Mouse (Mus musculus): ENCODE data around the gene Vmn1r180.
A peak's percentile ranks its signal among the peaks of the same experiment; 100 is the strongest.
"Not testable (repeated sequence)": the region's sequence is repeated elsewhere in the genome, so short reads cannot be mapped to it uniquely, and the experiment has no call there.

Gene Vmn1r180

GRCm38 (mm10) chr7:23950332-23950731 lies at the start of gene Vmn1r180:
Gene Vmn1r180, plus strand, starts transcription at chr7:23950632.
- no peak for DNase-seq

- DNase-seq = no peak
Measured at GRCm38 (mm10) chr7:23926678-23927077, 23.8 kb upstream of the Vmn1r180 start, which contains the start of gene Vmn1r179. Gene Vmn1r179, plus strand, starts transcription at chr7:23926978.

- peak; percentile 6 for DNase-seq
Measured at GRCm38 (mm10) chr7:23968044-23968443, 17.6 kb downstream of the Vmn1r180 start.

GRCm38 (mm10) chr7:23974315-23974714 lies 23.9 kb downstream of the Vmn1r180 start, which contains the start of gene Vmn1r181:
Gene Vmn1r181, plus strand, starts transcription at chr7:23974615.
- not testable (repeated sequence) for DNase-seq

DNA sequence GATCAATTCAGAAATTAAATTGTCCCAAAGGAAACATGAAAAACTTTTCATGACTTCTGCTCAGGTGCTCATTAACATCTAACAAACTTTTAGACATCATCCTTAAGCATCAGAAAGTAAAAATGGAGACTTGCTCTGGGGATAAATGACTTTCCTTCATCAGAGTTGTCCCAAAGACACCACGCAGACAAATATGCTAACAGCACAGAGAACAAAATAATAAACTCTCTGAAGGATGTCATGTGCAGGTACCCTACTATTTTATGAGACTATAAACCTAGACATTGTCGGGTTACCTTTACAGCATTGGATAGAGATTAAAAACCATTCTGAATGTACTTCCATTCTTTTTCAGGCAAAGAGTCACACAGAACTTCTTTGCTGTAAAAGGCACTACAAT lies 51.0 kb downstream of the Vmn1r180 start, which contains the start of gene V1rd19:
TSS of gene V1rd19 (plus strand) at position 301 of the 400 bp plus-strand sequence.
- DNase-seq = no peak
